Mouse (Mus musculus) myocyte (in vitro differentiated cells): ENCODE data around the gene Tcp11.

Experiments used
- POLR2A ChIP-seq: IDR thresholded peaks from one replicate; pipeline ENCODE4 v1.6.1; 2011; ENCODE audit warnings: low read depth, mild to moderate bottlenecking, control low read depth, moderate library complexity; ENCODE audit not compliant: insufficient read length
- POLR2AphosphoS2 ChIP-seq: IDR thresholded peaks from one replicate; pipeline ENCODE4 v1.6.1; 2011; ENCODE audit warnings: low read depth, control low read depth; ENCODE audit not compliant: insufficient read length

GRCm38 (mm10) chr17:28078028-28078427 lies 2.4 kb downstream of the Tcp11 start:
- TF ChIP-seq POLR2A (no peak), POLR2AphosphoS2 (no peak)
